Mouse (Mus musculus) lung, adult 10 weeks (tissue): ENCODE data around the gene Ube2d1. TPM values are rescaled to one million over a fixed set of nuclear protein-coding genes. Genes with fewer than 3 reads are reported as not detected.

Experiments
- polyA plus RNA-seq: library from polyadenylated mRNA; stranded (reverse); fragments of 350-450 nt; fragmentation: Illumina TruSeq; extraction: RNeasy Lipid Tissue Mini Kit (QIAGEN cat#74804); gene quantifications from one replicate; pipeline ENCODE4 v1.2.3, GENCODE M21; 2014; ENCODE audit warnings: low read depth, low replicate concordance; ENCODE audit not compliant: insufficient read depth

The Ube2d1 gene
- polyA plus RNA-seq = 28.2 TPM

GRCm38 (mm10) chr10:71285126-71285580 lies at the start of gene Ube2d1:
TSS of gene Ube2d1 (minus strand) at chr10:71285262.

GRCm38 (mm10) chr10:71238240-71238554 lies 46.9 kb downstream of the Ube2d1 start, which contains the start of gene Tfam:
TSS of gene Tfam (minus strand) at chr10:71238280.

Other genes with a start within 250 kb of the Ube2d1 start
- gene Bicc1, start 125.6 kb downstream of the Ube2d1 start, polyA plus RNA-seq = 10.0 TPM
- 25.2 TPM for gene Tfam, start 47.0 kb downstream of the Ube2d1 start, polyA plus RNA-seq
- 57.0 TPM for gene Cisd1, start 59.7 kb upstream of the Ube2d1 start, polyA plus RNA-seq
- 11.8 TPM for gene Ipmk, start 62.5 kb upstream of the Ube2d1 start, polyA plus RNA-seq